In genomic region chr19:21737881-21738590, GRCm38 (mm10) we compare ENCODE assay signal across 9 mouse cellular contexts. TPM values are rescaled to one million over a fixed set of nuclear protein-coding genes. Genes with fewer than 3 reads are reported as not detected.
A peak's percentile ranks its signal among the peaks of the same experiment; 100 is the strongest.
DNase-seq lines count a peak whose midpoint lies in the region; ATAC-seq and TF ChIP-seq lines count a peak whose summit lies in the region.
"Had no signal": no experiment of that assay in that cellular context is flagged by ENCODE, and none has a peak within 500 bp of the region (broad histone marks: within the 10 kb centered on the region; RNA-seq: fewer than 3 reads in every experiment).

No protein-coding gene starts in this region.

- no peak overlapping the region; the same call in 1 of the 2 replicates for H3K4me2 ChIP-seq in embryonic facial prominence, embryonic 15.5 days (replicated peaks)
- no peak overlapping the region for H3K4me2 ChIP-seq in midbrain, embryonic 15.5 days
- H3K4me2 ChIP-seq: midbrain, embryonic 12.5 days had no signal

- WGBS in embryonic facial prominence, embryonic 15.5 days = 43% methylated on average over 17 of the region's 17 CpGs
- WGBS in midbrain, embryonic 15.5 days = 44% methylated on average over 17 of the region's 17 CpGs

- no peaks in the 10 kb centered on the region for H3K27me3 ChIP-seq in embryonic facial prominence, embryonic 15.5 days
- H3K27me3 ChIP-seq in midbrain, embryonic 15.5 days (replicated peaks) = no peaks in the 10 kb centered on the region
- H3K27me3 ChIP-seq: midbrain, embryonic 12.5 days had no signal

- ATAC-seq in embryonic facial prominence, embryonic 15.5 days (ENCODE audit: insufficient number of reproducible peaks, low FRiP score, low TSS enrichment, low read depth) = peak; percentile 73
- peak; percentile 70; the same call in 1 of the 2 replicates for ATAC-seq in midbrain, embryonic 15.5 days (replicated peaks)

- H3K27ac ChIP-seq in embryonic facial prominence, embryonic 15.5 days (replicated peaks) = peak overlapping the region; percentile 61
- H3K27ac ChIP-seq in left cerebral cortex, adult 2 months = peak overlapping the region; percentile 59
- 0 out of 2 replicates have a peak overlapping the region, but pooled peaks have one; percentile 1 for H3K27ac ChIP-seq in midbrain, embryonic 15.5 days
- H3K27ac ChIP-seq: midbrain, embryonic 12.5 days had no signal

- no peak overlapping the region for H3K4me3 ChIP-seq in embryonic facial prominence, embryonic 15.5 days (replicated peaks)
- peak overlapping the region; percentile 9 for H3K4me3 ChIP-seq in left cerebral cortex, adult 2 months
- H3K4me3 ChIP-seq in midbrain, embryonic 15.5 days = no peak overlapping the region
- H3K4me3 ChIP-seq: midbrain, embryonic 12.5 days had no signal

- H3K36me3 ChIP-seq in embryonic facial prominence, embryonic 15.5 days = no peaks in the 10 kb centered on the region
- no peaks in the 10 kb centered on the region for H3K36me3 ChIP-seq in midbrain, embryonic 15.5 days (replicated peaks)
- H3K36me3 ChIP-seq: midbrain, embryonic 12.5 days had no signal

- no peak for TF ChIP-seq CTCF in left cerebral cortex, adult 2 months (IDR thresholded peaks at IDR 0.05)

- no peak overlapping the region for H3K9ac ChIP-seq in embryonic facial prominence, embryonic 15.5 days
- no peak overlapping the region for H3K9ac ChIP-seq in midbrain, embryonic 15.5 days
- H3K9ac ChIP-seq: midbrain, embryonic 12.5 days had no signal

- peak; percentile 35 to 39 for DNase-seq in layer of hippocampus, postnatal 10 days (ENCODE audit: low spot score in 2 of 2)
- no peak for DNase-seq in layer of hippocampus, postnatal 14 days (ENCODE audit: low spot score in 2 of 2)
- DNase-seq in adrenal gland, postnatal 10 days = peak; percentile 63
- peak; percentile 76 for DNase-seq in heart, postnatal 10 days
- peak; percentile 24 to 54 for DNase-seq in left cerebral cortex, adult 2 months (ENCODE audit: extremely low spot score in 1 of 2, low spot score in 2 of 2)
- DNase-seq in retina, embryonic 14.5 days (ENCODE audit: low spot score) = no peak

- intact Hi-C loops in heart, postnatal 10 days (cut with DNase I) = loop anchor here (5.0 kb wide), 1 partner anchor 86 kb away; the partner anchor contains the start of genes 1110059E24Rik and Abhd17b
- intact Hi-C loops in left cerebral cortex, adult 2 months (cut with DNase I) = loop anchor here (2.0 to 5.0 kb wide), 2 partner anchors 85 to 564 kb away; partner anchors contain the start of genes 1110059E24Rik and Abhd17b

- no peaks in the 10 kb centered on the region for H3K9me3 ChIP-seq in embryonic facial prominence, embryonic 15.5 days (replicated peaks)
- H3K9me3 ChIP-seq in midbrain, embryonic 15.5 days = no peaks in the 10 kb centered on the region
- H3K9me3 ChIP-seq: midbrain, embryonic 12.5 days had no signal

- peaks cover 10% of the 10 kb centered on the region; the same call in 1 of the 2 replicates for H3K4me1 ChIP-seq in embryonic facial prominence, embryonic 15.5 days
- 0 out of 2 replicates have a peak, but pooled peaks cover 2% of the 10 kb centered on the region for H3K4me1 ChIP-seq in midbrain, embryonic 15.5 days

RNA-seq across cellular contexts. Expression of gene Cemip2, which starts 40.1 kb away (rescaled TPM):
- total RNA-seq in layer of hippocampus, postnatal 10 days (2021) = 10 to 100 TPM; 18.5 to 22.9 TPM
- total RNA-seq in layer of hippocampus, postnatal 14 days (2021) = 10 to 100 TPM; 23.2 to 23.9 TPM
- total RNA-seq in adrenal gland, postnatal 10 days (2021) = 10 to 100 TPM; 23.4 to 25.9 TPM
- 30.8 and 33.0 TPM in 2 replicates for polyA plus RNA-seq in embryonic facial prominence, embryonic 15.5 days (2015; fragmentation: Nextera tagmentation; extraction: Ambion mirVana)
- total RNA-seq in heart, postnatal 10 days (2021) = 10 to 100 TPM; 30.1 to 31.4 TPM
- 10 to 100 TPM; 15.0 to 15.6 TPM for total RNA-seq in left cerebral cortex, adult 2 months (2021)
- polyA plus RNA-seq in midbrain, embryonic 15.5 days (2015; fragmentation: Nextera tagmentation; extraction: Ambion mirVana) = 39.9 and 41.6 TPM in 2 replicates

Comparison
In these comparisons a context has a peak if more than half of its experiments do, and no peak if none do; other contexts are left out.
1. DNase-seq: peak in layer of hippocampus, postnatal 10 days (2 of 2), adrenal gland, postnatal 10 days (single experiment), heart, postnatal 10 days (2 of 2) and left cerebral cortex, adult 2 months (2 of 2); none in layer of hippocampus, postnatal 14 days (0 of 2) and retina, embryonic 14.5 days (single experiment).
2. H3K27ac ChIP-seq: peak in every context shown above with its lines; median percentile 61 in embryonic facial prominence, embryonic 15.5 days; 59 in left cerebral cortex, adult 2 months; 1 in midbrain, embryonic 15.5 days.